11 mouse cellular contexts compared by ENCODE assay signal in genomic region chr11:116807526-116807925, GRCm38 (mm10). TPM values are rescaled to one million over a fixed set of nuclear protein-coding genes. Genes with fewer than 3 reads are reported as not detected.
DNase-seq lines count a peak whose midpoint lies in the region; ATAC-seq lines count a peak whose summit lies in the region.
"Had no signal": no experiment of that assay in that cellular context is flagged by ENCODE, and none has a peak within 500 bp of the region (broad histone marks: within the 10 kb centered on the region; RNA-seq: fewer than 3 reads in every experiment).

No protein-coding gene starts in this region.

- H3K4me1 ChIP-seq in hindbrain, embryonic 10.5 days (replicated peaks), result peaks cover 47% of the 10 kb centered on the region
- H3K4me1 ChIP-seq in hindbrain, embryonic 16.5 days (ENCODE audit: control insufficient read depth, insufficient read depth, low read depth, low read length), result peaks cover 31% of the 10 kb centered on the region
- H3K4me1 ChIP-seq in heart, embryonic 16.5 days (ENCODE audit: control insufficient read depth, insufficient read depth, low read length), result peaks cover 16% of the 10 kb centered on the region

- DNase-seq in hindbrain, embryonic 10.5 days (ENCODE audit: low spot score), result no peak
- peak; percentile 70 for DNase-seq in ovary, adult 18-20 months (ENCODE audit: low spot score)
- DNase-seq in ovary, postnatal 14 days (ENCODE audit: low spot score), result no peak
- no peak for DNase-seq in thymus, postnatal 25 days
- DNase-seq in kidney, postnatal 36 days, result no peak

- H3K9me3 ChIP-seq in hindbrain, embryonic 10.5 days, result no peaks in the 10 kb centered on the region
- H3K9me3 ChIP-seq in hindbrain, embryonic 16.5 days (ENCODE audit: control insufficient read depth, low read length), result no peaks in the 10 kb centered on the region
- H3K9me3 ChIP-seq in heart, embryonic 16.5 days (replicated peaks; ENCODE audit: control insufficient read depth, low read length), result no peaks in the 10 kb centered on the region
- H3K9me3 ChIP-seq: embryonic facial prominence, embryonic 12.5 days; G1E; limb, embryonic 13.5 days had no signal

- H3K9ac ChIP-seq in hindbrain, embryonic 16.5 days (ENCODE audit: low read depth, low read length), result no peak overlapping the region
- H3K9ac ChIP-seq in heart, embryonic 16.5 days (ENCODE audit: low read length), result no peak overlapping the region
- H3K9ac ChIP-seq: embryonic facial prominence, embryonic 12.5 days; limb, embryonic 13.5 days had no signal

- no peak for ATAC-seq in hindbrain, embryonic 16.5 days
- no peak for ATAC-seq in heart, embryonic 16.5 days (replicated peaks; ENCODE audit: extremely low read depth, insufficient read depth, low FRiP score)

- no peak overlapping the region for H3K4me2 ChIP-seq in hindbrain, embryonic 16.5 days (ENCODE audit: low read length)
- no peak overlapping the region for H3K4me2 ChIP-seq in heart, embryonic 16.5 days (ENCODE audit: low read depth, low read length)
- H3K4me2 ChIP-seq: embryonic facial prominence, embryonic 12.5 days; limb, embryonic 13.5 days had no signal

- peak overlapping the region; percentile 50; the same call in 1 of the 2 replicates for H3K27ac ChIP-seq in hindbrain, embryonic 10.5 days
- H3K27ac ChIP-seq in hindbrain, embryonic 16.5 days (ENCODE audit: low read depth, low read length), result no peak overlapping the region
- peak overlapping the region; percentile 15 for H3K27ac ChIP-seq in heart, embryonic 16.5 days (ENCODE audit: low read length)
- H3K27ac ChIP-seq: embryonic facial prominence, embryonic 12.5 days; limb, embryonic 13.5 days had no signal

- H3K4me3 ChIP-seq in hindbrain, embryonic 10.5 days, result no peak overlapping the region
- no peak overlapping the region for H3K4me3 ChIP-seq in hindbrain, embryonic 16.5 days (ENCODE audit: low read length)
- H3K4me3 ChIP-seq in heart, embryonic 16.5 days (ENCODE audit: low read length), result no peak overlapping the region
- H3K4me3 ChIP-seq: embryonic facial prominence, embryonic 12.5 days; limb, embryonic 13.5 days had no signal

- 78% methylated on average over 3 of the region's 3 CpGs for WGBS in hindbrain, embryonic 10.5 days
- WGBS in hindbrain, embryonic 16.5 days, result 70% methylated on average over 3 of the region's 3 CpGs
- 71% methylated on average over 3 of the region's 3 CpGs for WGBS in heart, embryonic 16.5 days

- peaks cover 9% of the 10 kb centered on the region for H3K27me3 ChIP-seq in hindbrain, embryonic 10.5 days (ENCODE audit: insufficient read depth, poor library complexity, severe bottlenecking)
- no peaks in the 10 kb centered on the region for H3K27me3 ChIP-seq in hindbrain, embryonic 16.5 days (replicated peaks; ENCODE audit: control insufficient read depth, insufficient read depth, low read length)
- no peaks in the 10 kb centered on the region; the same call in 1 of the 2 replicates for H3K27me3 ChIP-seq in heart, embryonic 16.5 days (ENCODE audit: control insufficient read depth, insufficient read depth, low read length)
- H3K27me3 ChIP-seq: limb, embryonic 13.5 days had no signal

- H3K36me3 ChIP-seq in hindbrain, embryonic 10.5 days, result 0 out of 2 replicates have a peak, but pooled peaks cover 2% of the 10 kb centered on the region
- no peaks in the 10 kb centered on the region for H3K36me3 ChIP-seq in hindbrain, embryonic 16.5 days (ENCODE audit: control insufficient read depth, insufficient read depth, low read length)
- no peaks in the 10 kb centered on the region for H3K36me3 ChIP-seq in heart, embryonic 16.5 days (ENCODE audit: control insufficient read depth, insufficient read depth)
- H3K36me3 ChIP-seq: embryonic facial prominence, embryonic 12.5 days; G1E; limb, embryonic 13.5 days had no signal

RNA-seq across cellular contexts. Expression of gene Mxra7, which starts 20.3 kb away (rescaled TPM):
- 30.6 and 71.7 TPM in 2 replicates for polyA plus RNA-seq in hindbrain, embryonic 10.5 days (2016; fragmentation: Nextera tagmentation; extraction: Ambion mirVana)
- polyA plus RNA-seq in hindbrain, embryonic 16.5 days (2015; fragmentation: Nextera tagmentation; extraction: Ambion mirVana), result 33.7 and 37.7 TPM in 2 replicates
- 14.9 and 17.6 TPM in 2 replicates for polyA plus RNA-seq in heart, embryonic 16.5 days (2015; fragmentation: Nextera tagmentation; extraction: Ambion mirVana)
- polyA plus RNA-seq: G1E had no signal

RNA-seq across cellular contexts. Expression of gene St6galnac1, which starts 32.2 kb away (rescaled TPM):
- not detected in 2 replicates for polyA plus RNA-seq in hindbrain, embryonic 10.5 days (2016; fragmentation: Nextera tagmentation; extraction: Ambion mirVana)
- not detected in 2 replicates for polyA plus RNA-seq in hindbrain, embryonic 16.5 days (2015; fragmentation: Nextera tagmentation; extraction: Ambion mirVana)
- not detected in 2 replicates for polyA plus RNA-seq in heart, embryonic 16.5 days (2015; fragmentation: Nextera tagmentation; extraction: Ambion mirVana)
- polyA plus RNA-seq: embryonic facial prominence, embryonic 12.5 days; G1E; limb, embryonic 13.5 days; urinary bladder, adult 2 months had no signal

RNA-seq across cellular contexts. Expression of gene Mettl23, which starts 35.6 kb away (rescaled TPM):
- polyA plus RNA-seq in hindbrain, embryonic 10.5 days (2016; fragmentation: Nextera tagmentation; extraction: Ambion mirVana), result 61.4 and 62.3 TPM in 2 replicates
- 62.6 and 62.8 TPM in 2 replicates for polyA plus RNA-seq in hindbrain, embryonic 16.5 days (2015; fragmentation: Nextera tagmentation; extraction: Ambion mirVana)
- 69.8 and 74.8 TPM in 2 replicates for polyA plus RNA-seq in heart, embryonic 16.5 days (2015; fragmentation: Nextera tagmentation; extraction: Ambion mirVana)

RNA-seq across cellular contexts. Expression of gene Jmjd6, which starts 35.7 kb away (rescaled TPM):
- polyA plus RNA-seq in hindbrain, embryonic 10.5 days (2016; fragmentation: Nextera tagmentation; extraction: Ambion mirVana), result 93.4 and 96.9 TPM in 2 replicates
- polyA plus RNA-seq in hindbrain, embryonic 16.5 days (2015; fragmentation: Nextera tagmentation; extraction: Ambion mirVana), result 67.2 and 70.2 TPM in 2 replicates
- 72.8 and 73.3 TPM in 2 replicates for polyA plus RNA-seq in heart, embryonic 16.5 days (2015; fragmentation: Nextera tagmentation; extraction: Ambion mirVana)

RNA-seq across cellular contexts. Expression of gene Mfsd11, which starts 44.7 kb away (rescaled TPM):
- polyA plus RNA-seq in hindbrain, embryonic 10.5 days (2016; fragmentation: Nextera tagmentation; extraction: Ambion mirVana), result 25.6 and 27.5 TPM in 2 replicates
- 52.1 and 52.7 TPM in 2 replicates for polyA plus RNA-seq in hindbrain, embryonic 16.5 days (2015; fragmentation: Nextera tagmentation; extraction: Ambion mirVana)
- polyA plus RNA-seq in heart, embryonic 16.5 days (2015; fragmentation: Nextera tagmentation; extraction: Ambion mirVana), result 30.5 and 39.0 TPM in 2 replicates
